Mouse (Mus musculus) heart, adult 2 months (tissue): Measurements from ENCODE around the gene Olfm1.

Experiments
- CTCF ChIP-seq: fragments of 200-600 bp; IDR thresholded peaks from 2 replicates; pipeline ENCODE4 v1.8.1; 2022; ENCODE audit warnings: antibody characterized with exemption, mild to moderate bottlenecking, moderate library complexity
- EP300 ChIP-seq: fragments of 200-500 bp; IDR thresholded peaks from 2 replicates; pipeline ENCODE4 v1.6.1; 2011; ENCODE audit warnings: low read depth, low read length, control low read depth; ENCODE audit not compliant: insufficient read depth
- POLR2A ChIP-seq: fragments of 200-500 bp; IDR thresholded peaks from 2 replicates; pipeline ENCODE4 v1.6.1; 2011; ENCODE audit warnings: mild to moderate bottlenecking, low read depth, low read length, control low read depth; ENCODE audit not compliant: insufficient read depth

DNA sequence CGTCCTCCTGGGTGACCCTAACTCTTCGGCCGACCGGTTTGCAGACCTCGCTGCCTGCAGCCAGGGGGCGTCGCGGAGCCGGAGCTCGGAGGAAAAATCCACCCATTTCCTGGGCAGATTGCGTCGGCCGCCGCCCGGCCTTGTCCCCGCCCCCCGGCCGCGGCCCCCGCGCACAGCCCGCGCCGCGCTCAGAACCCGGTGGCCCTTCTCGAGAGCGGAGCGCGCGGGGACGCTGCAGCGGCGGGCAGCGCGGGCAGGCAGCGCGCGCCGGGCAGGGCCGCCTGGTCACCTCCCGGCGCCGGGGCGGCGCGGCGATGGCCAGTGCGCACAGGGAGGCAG lies 12.6 kb downstream of the Olfm1 start:
- no peak for TF ChIP-seq POLR2A
- peak; percentile 87 for TF ChIP-seq CTCF
- no peak for TF ChIP-seq EP300
